Mouse (Mus musculus) retina, embryonic 14.5 days (tissue): ENCODE data around the gene Htr2a.
A peak's percentile ranks its signal among the peaks of the same experiment; 100 is the strongest.

Source experiments
- DNase-seq: peaks from one replicate; pipeline ENCODE4 v3.0.0-alpha.2; 2015; ENCODE audit warnings: low spot score

Gene Htr2a

DNA sequence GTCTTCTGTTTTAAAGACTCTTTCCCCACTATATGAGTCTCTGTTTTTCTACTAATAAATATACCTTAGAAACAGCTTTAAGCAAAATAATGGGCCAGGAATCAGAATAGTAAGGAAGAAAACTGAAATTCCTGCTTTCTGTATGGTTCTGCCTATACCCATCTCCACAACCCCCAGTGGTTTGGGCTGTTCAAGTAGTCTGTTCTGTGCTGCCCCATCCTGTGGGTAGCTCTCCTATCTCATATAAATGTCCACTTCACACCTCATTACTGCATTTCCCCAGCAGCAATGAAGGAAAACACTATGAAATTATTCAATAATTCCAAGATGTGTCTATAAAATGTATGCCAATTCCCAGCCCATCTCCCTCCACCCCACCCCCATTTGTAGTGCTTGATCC lies 56.8 kb downstream of the Htr2a start:
- DNase-seq, result no peak

GRCm38 (mm10) chr14:74699241-74699640 lies 58.6 kb downstream of the Htr2a start:
- no peak for DNase-seq

GRCm38 (mm10) chr14:74703930-74704329 lies 63.3 kb downstream of the Htr2a start:
- no peak for DNase-seq

GRCm38 (mm10) chr14:74709054-74709453 lies 68.4 kb downstream of the Htr2a start:
- DNase-seq, result peak; percentile 75

DNA sequence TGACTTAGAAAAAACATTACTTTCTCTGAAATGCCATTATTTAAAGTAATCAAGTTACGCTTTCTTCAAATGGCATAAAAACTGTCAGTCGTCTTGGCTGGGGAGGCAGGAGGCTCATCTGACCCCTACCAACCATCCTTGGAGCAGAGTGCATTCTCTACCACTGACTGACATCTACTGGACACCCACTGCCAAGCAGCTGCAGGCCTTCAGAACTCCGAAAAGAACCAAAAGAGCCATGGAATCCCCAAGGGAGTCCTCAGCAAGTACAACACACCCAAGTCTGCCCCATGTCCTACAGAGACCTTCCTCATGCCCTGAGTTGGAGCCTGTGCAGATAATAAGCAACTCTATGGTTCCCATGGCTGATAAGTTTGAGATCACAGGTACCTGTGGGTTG lies 82.9 kb downstream of the Htr2a start:
- no peak for DNase-seq

- DNase-seq, result no peak
Measured at GRCm38 (mm10) chr14:74731221-74732078, 90.8 kb downstream of the Htr2a start.

GRCm38 (mm10) chr14:74732079-74732783 lies 91.6 kb downstream of the Htr2a start, which contains the start of gene Esd:
Gene Esd, plus strand, starts transcription at chr14:74732297.
- peak; percentile 93 for DNase-seq

DNA sequence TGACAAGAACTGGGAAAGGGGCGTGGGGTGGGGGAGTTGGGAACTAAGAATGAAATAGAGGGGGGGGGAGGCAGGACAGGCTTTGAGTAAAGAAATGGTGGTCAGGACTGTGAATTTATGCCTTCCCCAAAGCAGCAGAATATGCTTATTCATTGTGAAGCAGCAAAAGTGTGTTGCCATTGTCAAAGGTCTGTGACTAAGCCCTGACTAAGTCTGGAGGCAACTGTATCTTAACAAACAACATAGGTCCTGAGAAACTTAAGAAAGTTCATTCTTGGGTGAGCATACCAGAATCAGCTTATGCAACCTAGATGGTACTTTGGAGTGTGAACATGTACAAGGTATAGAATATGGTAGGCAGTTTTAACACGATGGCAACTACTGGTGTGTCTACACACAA lies 92.8 kb downstream of the Htr2a start:
- no peak for DNase-seq

DNA sequence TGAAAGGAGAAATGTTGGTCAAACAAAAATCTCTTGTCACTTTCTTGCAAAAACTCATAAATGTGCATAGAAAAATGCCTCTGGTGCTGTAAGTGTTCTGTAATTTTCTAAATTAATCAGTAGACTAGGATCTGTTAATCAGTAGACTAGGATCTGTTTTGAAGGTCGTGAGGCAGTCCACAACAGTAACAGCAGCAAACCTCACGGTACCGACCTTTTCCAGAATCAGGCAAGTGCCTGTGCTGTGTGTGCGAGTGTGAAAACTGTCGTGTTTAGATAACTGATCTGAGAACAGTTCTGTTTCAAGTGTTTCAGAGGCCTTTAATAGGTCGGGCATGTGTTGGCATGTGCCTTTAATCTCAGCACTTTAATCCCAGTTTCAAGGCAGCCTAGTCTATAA lies 94.8 kb downstream of the Htr2a start:
- no peak for DNase-seq

DNA sequence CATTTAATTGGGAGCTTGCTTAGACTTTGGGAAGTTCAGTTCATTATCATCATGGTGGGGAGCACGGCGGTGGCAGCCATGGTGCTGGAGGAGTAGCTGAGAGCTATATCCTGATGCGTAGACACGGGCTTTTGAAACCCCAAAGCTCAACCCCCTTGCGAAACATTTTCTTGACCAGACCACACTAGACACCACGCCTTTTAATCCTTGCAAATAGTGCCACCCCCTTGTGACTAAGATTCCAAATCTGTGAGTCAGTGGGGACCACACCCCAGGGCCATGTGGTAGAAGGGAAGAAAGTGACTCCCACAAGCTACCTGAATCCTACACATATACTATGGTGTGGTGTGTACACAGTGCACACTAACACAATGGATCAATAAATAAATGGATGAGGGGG lies 96.2 kb downstream of the Htr2a start:
- DNase-seq, result no peak
